Mouse (Mus musculus): ENCODE results near the gene Stk25.

- TF ChIP-seq CTCF (IDR thresholded peaks at IDR 0.05; ENCODE audit: low read depth): no peak
- no peak for TF ChIP-seq EP300 (IDR thresholded peaks at IDR 0.05; ENCODE audit: low read depth)
Observed at GRCm38 (mm10) chr1:93693502-93693901, 35.0 kb upstream of the Stk25 start.

Data from liver, embryonic 14.5 days (tissue).